Mouse (Mus musculus) CD4-positive, CD25-positive, alpha-beta regulatory T cell, adult 2 months (primary cell): ENCODE measurements around the gene Dnajc6.

Experiments
- DNase-seq: peaks from one replicate; pipeline ENCODE4 v3.0.0-alpha.2; 2012; ENCODE audit warnings: low read depth, low spot score

The Dnajc6 gene

GRCm38 (mm10) chr4:101569076-101569475 lies 72.6 kb downstream of the Dnajc6 start:
- DNase-seq = no peak

GRCm38 (mm10) chr4:101572142-101572541 lies 75.7 kb downstream of the Dnajc6 start:
- DNase-seq = no peak

- no peak for DNase-seq
Measured at GRCm38 (mm10) chr4:101575307-101575706, 78.9 kb downstream of the Dnajc6 start.

- no peak for DNase-seq
Measured at GRCm38 (mm10) chr4:101578720-101579119, 82.3 kb downstream of the Dnajc6 start.

- no peak for DNase-seq
Measured at GRCm38 (mm10) chr4:101579517-101579916, 83.1 kb downstream of the Dnajc6 start.

GRCm38 (mm10) chr4:101581156-101581555 lies 84.7 kb downstream of the Dnajc6 start:
- no peak for DNase-seq

GRCm38 (mm10) chr4:101582882-101583281 lies 86.4 kb downstream of the Dnajc6 start:
- no peak for DNase-seq

- DNase-seq = peak; percentile 33
Measured at GRCm38 (mm10) chr4:101584524-101585454, 88.3 kb downstream of the Dnajc6 start.

GRCm38 (mm10) chr4:101585455-101586184 lies 89.2 kb downstream of the Dnajc6 start:
- DNase-seq = peak; percentile 16

- DNase-seq = no peak
Measured at GRCm38 (mm10) chr4:101588932-101589331, 92.5 kb downstream of the Dnajc6 start.

GRCm38 (mm10) chr4:101589771-101590170 lies 93.3 kb downstream of the Dnajc6 start:
- no peak for DNase-seq

- DNase-seq = no peak
Measured at GRCm38 (mm10) chr4:101591400-101591799, 95.0 kb downstream of the Dnajc6 start.

GRCm38 (mm10) chr4:101592466-101592865 lies 96.0 kb downstream of the Dnajc6 start:
- DNase-seq = no peak

- DNase-seq = peak; percentile 58
Measured at GRCm38 (mm10) chr4:101601758-101602157, 105.3 kb downstream of the Dnajc6 start.

GRCm38 (mm10) chr4:101603635-101604034 lies 107.2 kb downstream of the Dnajc6 start:
- DNase-seq = no peak

GRCm38 (mm10) chr4:101616520-101616919 lies 120.1 kb downstream of the Dnajc6 start:
- DNase-seq = no peak

- DNase-seq = no peak
Measured at GRCm38 (mm10) chr4:101617742-101618141, 121.3 kb downstream of the Dnajc6 start.

- no peak for DNase-seq
Measured at GRCm38 (mm10) chr4:101620206-101620605, 123.8 kb downstream of the Dnajc6 start.

GRCm38 (mm10) chr4:101621241-101621640 lies 124.8 kb downstream of the Dnajc6 start:
- DNase-seq = no peak

GRCm38 (mm10) chr4:101625278-101625677 lies 128.8 kb downstream of the Dnajc6 start:
- DNase-seq = no peak

GRCm38 (mm10) chr4:101635596-101635995 lies 139.1 kb downstream of the Dnajc6 start:
- DNase-seq = no peak

- DNase-seq = no peak
Measured at GRCm38 (mm10) chr4:101637472-101637871, 141.0 kb downstream of the Dnajc6 start.

GRCm38 (mm10) chr4:101640631-101641030 lies 144.2 kb downstream of the Dnajc6 start:
- DNase-seq = no peak
